Mouse (Mus musculus) myocyte (in vitro differentiated cells): Measurements from ENCODE around the gene Tpst2. TPM values are rescaled to one million over a fixed set of nuclear protein-coding genes. Genes with fewer than 3 reads are reported as not detected.
A peak's percentile ranks its signal among the peaks of the same experiment; 100 is the strongest.

Experiments
- H3K27me3 ChIP-seq: one replicate; pipeline ENCODE4 v1.6.1; 2011; ENCODE audit not compliant: control insufficient read depth, insufficient read depth, insufficient read length
- H3K36me3 ChIP-seq: one replicate; pipeline ENCODE4 v1.6.1; 2011; ENCODE audit not compliant: control insufficient read depth, insufficient read depth
- H3K4me2 ChIP-seq: one replicate; pipeline ENCODE4 v1.6.1; 2011; ENCODE audit warnings: low read depth, control low read depth
- H3K4me3 ChIP-seq: one replicate; pipeline ENCODE4 v1.5.1; 2011; ENCODE audit warnings: mild to moderate bottlenecking, control low read depth, moderate library complexity
- H3K79me2 ChIP-seq: one replicate; pipeline ENCODE4 v1.6.1; 2011; ENCODE audit not compliant: control insufficient read depth, insufficient read depth
- H3ac ChIP-seq: one replicate; pipeline ENCODE4 v1.6.1; 2011; ENCODE audit not compliant: control insufficient read depth, insufficient read length
- CEBPB ChIP-seq: IDR thresholded peaks from 2 replicates; pipeline ENCODE4 v1.6.1; 2011; ENCODE audit warnings: mild to moderate bottlenecking, moderate library complexity; ENCODE audit not compliant: poor library complexity, insufficient read depth, severe bottlenecking
- E2F4 ChIP-seq: IDR thresholded peaks from one replicate; pipeline ENCODE4 v1.6.1; 2011; ENCODE audit warnings: mild to moderate bottlenecking, control low read depth, moderate library complexity; ENCODE audit not compliant: insufficient read depth
- MAX ChIP-seq: IDR thresholded peaks from one replicate; pipeline ENCODE4 v1.6.1; 2011; ENCODE audit warnings: low read depth, mild to moderate bottlenecking, control low read depth
- MYOD1 ChIP-seq, 3 experiments: IDR thresholded peaks; one replicate each; pipeline ENCODE4 v1.6.1; 2011; ENCODE audit warnings: control low read depth in 2 of 3, low read depth in 2 of 3, mild to moderate bottlenecking in 2 of 3, moderate library complexity in 1 of 3; ENCODE audit not compliant: insufficient read length in 2 of 3, control insufficient read depth in 1 of 3
- MYOG ChIP-seq, 3 experiments: IDR thresholded peaks; one replicate each; pipeline ENCODE4 v1.6.1; 2011; ENCODE audit warnings: control low read depth in 2 of 3, low read depth in 2 of 3, mild to moderate bottlenecking in 2 of 3; ENCODE audit not compliant: insufficient read length in 2 of 3, control insufficient read depth in 1 of 3, insufficient read depth in 1 of 3
- POLR2A ChIP-seq: IDR thresholded peaks from one replicate; pipeline ENCODE4 v1.6.1; 2011; ENCODE audit warnings: low read depth, mild to moderate bottlenecking, control low read depth, moderate library complexity; ENCODE audit not compliant: insufficient read length
- POLR2AphosphoS2 ChIP-seq: IDR thresholded peaks from one replicate; pipeline ENCODE4 v1.6.1; 2011; ENCODE audit warnings: low read depth, control low read depth; ENCODE audit not compliant: insufficient read length
- REST ChIP-seq: IDR thresholded peaks from one replicate; pipeline ENCODE4 v1.6.1; 2011; ENCODE audit warnings: mild to moderate bottlenecking, control low read depth, moderate library complexity; ENCODE audit not compliant: insufficient read depth, insufficient read length
- SRF ChIP-seq: IDR thresholded peaks from one replicate; pipeline ENCODE4 v1.6.1; 2011; ENCODE audit warnings: low read depth; ENCODE audit not compliant: control insufficient read depth, insufficient read length
- TCF12 ChIP-seq: IDR thresholded peaks from one replicate; pipeline ENCODE4 v1.6.1; 2011; ENCODE audit warnings: mild to moderate bottlenecking, control low read depth; ENCODE audit not compliant: poor library complexity, insufficient read depth, severe bottlenecking
- TCF3 ChIP-seq: IDR thresholded peaks from one replicate; pipeline ENCODE4 v1.6.1; 2011; ENCODE audit warnings: low read depth, control low read depth; ENCODE audit not compliant: insufficient read length
- USF1 ChIP-seq: IDR thresholded peaks from one replicate; pipeline ENCODE4 v1.6.1; 2011; ENCODE audit warnings: low read depth, mild to moderate bottlenecking, control low read depth, moderate library complexity
- polyA plus RNA-seq: library from polyadenylated mRNA; unstranded; fragments of >200 nt; fragmentation: generic; extraction: Trizol; gene quantifications from one replicate; pipeline ENCODE4 v1.2.1, GENCODE M21; 2012; ENCODE audit warnings: missing spikeins

Tpst2 gene
- polyA plus RNA-seq, 1 experiment, result 94.7 TPM

GRCm38 (mm10) chr5:112256457-112256856 is 20.0 kb upstream of the Tpst2 start:
- TF ChIP-seq MYOD1 (IDR thresholded peaks at IDR 0.05; ENCODE audit: control insufficient read depth in 1 of 3, insufficient read length in 2 of 3, low read depth in 2 of 3) (peak in 1 of 3 experiments; percentile 40), USF1 (no peak), MYOG (IDR thresholded peaks at IDR 0.05; ENCODE audit: control insufficient read depth in 1 of 3, insufficient read depth in 1 of 3, insufficient read length in 2 of 3, low read depth in 2 of 3) (no peak)
- H3ac ChIP-seq, result no peak overlapping the region
- H3K4me2 ChIP-seq, result no peak overlapping the region
- no peaks in the 10 kb centered on the region for H3K79me2 ChIP-seq
- no peaks in the 10 kb centered on the region for H3K36me3 ChIP-seq
- H3K4me3 ChIP-seq, result no peak overlapping the region
- no peaks in the 10 kb centered on the region for H3K27me3 ChIP-seq

- Histone ChIP-seq H3K4me2 (no peak overlapping the region), H3ac (no peak overlapping the region), H3K27me3 (no peaks in the 10 kb centered on the region)
Measured at GRCm38 (mm10) chr5:112257896-112258295, 18.6 kb upstream of the Tpst2 start.

GRCm38 (mm10) chr5:112259862-112260650 is 16.4 kb upstream of the Tpst2 start:
- Histone ChIP-seq H3K4me3 (peak overlapping the region; percentile 0), H3K79me2 (no peaks in the 10 kb centered on the region), H3K4me2 (peak overlapping the region; percentile 73), H3K27me3 (no peaks in the 10 kb centered on the region), H3K36me3 (no peaks in the 10 kb centered on the region), H3ac (no peak overlapping the region)
- TF ChIP-seq MYOD1 (IDR thresholded peaks at IDR 0.05; ENCODE audit: control insufficient read depth in 1 of 3, insufficient read length in 2 of 3, low read depth in 2 of 3) (peak; percentile 27 to 75 (median 54)), POLR2A (peak; percentile 20), USF1 (no peak), TCF12 (peak; percentile 64), CEBPB (peak; percentile 29; the same call in 1 of the 2 replicates), MYOG (IDR thresholded peaks at IDR 0.05; ENCODE audit: control insufficient read depth in 1 of 3, insufficient read depth in 1 of 3, insufficient read length in 2 of 3, low read depth in 2 of 3) (peak; percentile 29 to 88 (median 73)), TCF3 (peak; percentile 18), MAX (no peak)

More at GRCm38 (mm10) chr5:112257896-112258295, 18.6 kb upstream of the Tpst2 start:
- no peaks in the 10 kb centered on the region for H3K36me3 ChIP-seq
- TF ChIP-seq REST, result no peak
- no peak overlapping the region for H3K4me3 ChIP-seq
- no peaks in the 10 kb centered on the region for H3K79me2 ChIP-seq

GRCm38 (mm10) chr5:112260818-112261217 is 15.7 kb upstream of the Tpst2 start:
- Histone ChIP-seq H3K36me3 (no peaks in the 10 kb centered on the region), H3ac (no peak overlapping the region), H3K4me2 (peak overlapping the region; percentile 73), H3K79me2 (no peaks in the 10 kb centered on the region), H3K27me3 (no peaks in the 10 kb centered on the region), H3K4me3 (no peak overlapping the region)
- no peak for TF ChIP-seq MYOG (IDR thresholded peaks at IDR 0.05; ENCODE audit: control insufficient read depth in 1 of 3, insufficient read depth in 1 of 3, insufficient read length in 2 of 3, low read depth in 2 of 3)
- no peak for TF ChIP-seq TCF3
- no peak for TF ChIP-seq CEBPB
- no peak for TF ChIP-seq TCF12
- no peak for TF ChIP-seq POLR2A
- TF ChIP-seq MAX, result no peak
- no peak for TF ChIP-seq MYOD1 (IDR thresholded peaks at IDR 0.05; ENCODE audit: control insufficient read depth in 1 of 3, insufficient read length in 2 of 3, low read depth in 2 of 3)
- no peak for TF ChIP-seq REST
- no peak for TF ChIP-seq SRF
- TF ChIP-seq USF1, result no peak
- no peak for TF ChIP-seq POLR2AphosphoS2

- Histone ChIP-seq H3K27me3 (no peaks in the 10 kb centered on the region), H3K4me2 (peak overlapping the region; percentile 5), H3ac (no peak overlapping the region), H3K36me3 (no peaks in the 10 kb centered on the region), H3K79me2 (no peaks in the 10 kb centered on the region), H3K4me3 (no peak overlapping the region)
- TF ChIP-seq USF1 (peak; percentile 48), MYOD1 (IDR thresholded peaks at IDR 0.05; ENCODE audit: control insufficient read depth in 1 of 3, insufficient read length in 2 of 3, low read depth in 2 of 3) (peak in 1 of 3 experiments; percentile 20), MAX (no peak), TCF12 (no peak), SRF (no peak), E2F4 (no peak)
Measured at GRCm38 (mm10) chr5:112264099-112264498, 12.4 kb upstream of the Tpst2 start.
